Mouse (Mus musculus) MEL (cell line): ENCODE data around the gene Maml2.
A peak's percentile ranks its signal among the peaks of the same experiment; 100 is the strongest.

Source experiments
- CTCF ChIP-seq, 3 experiments: IDR thresholded peaks in 2 of 3; conservative IDR thresholded peaks in 1 of 3; 2 replicates each; pipeline ENCODE4 v1.5.1; 2011 to 2012; ENCODE audit warnings: low read length in 3 of 3, low read depth in 2 of 3, mild to moderate bottlenecking in 2 of 3, improper control_type of control experiment in 1 of 3, inconsistent platforms in 1 of 3, mixed read lengths in 1 of 3, moderate library complexity in 1 of 3; ENCODE audit not compliant: control insufficient read depth in 1 of 3, insufficient read depth in 1 of 3, poor library complexity in 1 of 3, severe bottlenecking in 1 of 3
- E2F4 ChIP-seq: IDR thresholded peaks from 2 replicates; pipeline ENCODE4 v1.6.1; 2011; ENCODE audit warnings: low read depth, low read length, improper control_type of control experiment, borderline replicate concordance
- EP300 ChIP-seq, 2 experiments: IDR thresholded peaks; 2 replicates each; pipeline ENCODE4 v1.6.1; 2011; ENCODE audit warnings: improper control_type of control experiment in 2 of 2, low read length in 2 of 2, low read depth in 1 of 2, mild to moderate bottlenecking in 1 of 2
- KAT2A ChIP-seq: conservative IDR thresholded peaks from 2 replicates; pipeline ENCODE4 v1.6.1; 2012; ENCODE audit warnings: low read depth, low read length, improper control_type of control experiment, inconsistent platforms
- MXI1 ChIP-seq: IDR thresholded peaks from 2 replicates; pipeline ENCODE4 v1.6.1; 2011; ENCODE audit warnings: mild to moderate bottlenecking, low read depth, low read length, improper control_type of control experiment
- MYC ChIP-seq: IDR thresholded peaks from 2 replicates; pipeline ENCODE4 v1.6.1; 2011; ENCODE audit warnings: low read depth, mild to moderate bottlenecking, low read length, improper control_type of control experiment, moderate library complexity

DNA sequence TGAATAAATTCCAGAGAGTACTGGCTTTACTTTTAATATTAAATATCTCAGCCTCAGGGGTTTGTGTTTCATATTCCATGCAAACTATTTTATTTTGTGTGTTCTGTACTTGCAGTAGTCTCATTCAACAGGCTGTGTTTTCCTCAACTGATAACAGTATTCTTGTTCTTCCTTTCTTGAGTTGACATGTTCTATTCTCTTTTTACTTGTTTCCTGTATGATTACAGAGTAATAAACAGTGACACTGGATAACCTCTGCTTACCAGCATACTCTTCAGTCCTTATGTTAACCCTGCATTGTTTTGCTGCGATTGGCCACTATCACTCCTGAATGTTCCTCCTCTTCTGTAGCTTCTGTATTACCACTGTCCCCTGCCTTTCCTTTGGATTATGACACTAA is 41.0 kb upstream of the Maml2 start:
- TF ChIP-seq CTCF (IDR thresholded peaks at IDR 0.05 in 2 of 3, conservative IDR thresholded peaks at IDR 0.05 in 1 of 3; ENCODE audit: control insufficient read depth in 1 of 3, insufficient read depth in 1 of 3, low read depth in 2 of 3, low read length in 3 of 3, poor library complexity in 1 of 3, severe bottlenecking in 1 of 3) (no peak), E2F4 (no peak), MXI1 (no peak), EP300 (IDR thresholded peaks at IDR 0.05; ENCODE audit: low read depth in 1 of 2, low read length in 2 of 2) (peak; percentile 52 to 54; a peak in 2 of 4 replicates), KAT2A (no peak), MYC (no peak)
